Mouse (Mus musculus): ENCODE measurements around the gene Gm11567.
"Not testable (repeated sequence)": the region's sequence is repeated elsewhere in the genome, so short reads cannot be mapped to it uniquely, and the experiment has no call there.

DNA sequence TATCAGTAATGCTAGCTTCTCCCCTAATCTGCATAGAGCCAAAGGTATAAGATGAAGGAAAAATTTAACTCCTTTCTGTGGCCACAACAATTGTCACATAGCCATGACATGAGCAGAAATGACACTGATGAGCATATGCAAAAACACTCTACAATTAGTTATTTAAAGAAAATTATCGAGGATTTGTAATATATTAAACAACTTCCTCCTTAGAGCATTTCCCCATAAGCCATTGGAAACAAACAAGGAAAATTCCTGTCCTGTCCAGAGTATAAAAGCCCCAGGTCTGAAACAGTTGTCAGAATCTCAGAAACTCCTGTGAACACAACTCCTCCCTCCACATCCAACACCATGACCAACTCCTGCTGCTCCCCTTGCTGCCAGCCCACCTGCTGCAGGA is 14.8 kb upstream of the Gm11567 start, which contains the start of gene Gm11559:
- not testable (repeated sequence) for TF ChIP-seq CTCF (IDR thresholded peaks at IDR 0.05; ENCODE audit: borderline replicate concordance, insufficient read depth, low read depth, low read length); POLR2A (IDR thresholded peaks at IDR 0.05; ENCODE audit: borderline replicate concordance, insufficient read depth, low read length)
